ENCODE assay signal across 19 mouse cellular contexts in genomic region chr4:23010346-23010745, GRCm38 (mm10).
DNase-seq lines count a peak whose midpoint lies in the region; TF ChIP-seq lines count a peak whose summit lies in the region.
"Had no signal": no experiment of that assay in that cellular context is flagged by ENCODE, and none has a peak within 500 bp of the region (broad histone marks: within the 10 kb centered on the region; RNA-seq: fewer than 3 reads in every experiment).

No protein-coding gene starts in this region.

- H3K4me1 ChIP-seq in kidney, adult 2 months (ENCODE audit: control insufficient read depth, insufficient read depth, low read length), result peaks cover 4% of the 10 kb centered on the region; the same call in 1 of the 2 replicates
- H3K4me1 ChIP-seq: embryonic facial prominence, embryonic 13.5 days; embryonic facial prominence, embryonic 15.5 days; forebrain, embryonic 10.5 days; forebrain, embryonic 12.5 days had no signal

- H3K27me3 ChIP-seq in kidney, adult 2 months (replicated peaks; ENCODE audit: control insufficient read depth, insufficient read depth, low read length), result no peaks in the 10 kb centered on the region
- H3K27me3 ChIP-seq: embryonic facial prominence, embryonic 13.5 days; embryonic facial prominence, embryonic 15.5 days; forebrain, embryonic 12.5 days had no signal

- peak; percentile 73 for DNase-seq in kidney, adult 2 months
- DNase-seq in kidney, postnatal 4 days, result no peak
- peak; percentile 77 for DNase-seq in kidney, adult 9 months
- DNase-seq in kidney, postnatal 14 days, result no peak
- DNase-seq: adrenal gland, adult 2 months; adrenal gland, postnatal 10 days; adrenal gland, postnatal 25 days; cerebellum, adult 11 months; cerebellum, adult 18-20 months; cerebellum, adult 8-10 months; cerebellum, adult 9-11 months; cerebellum, postnatal 14 days; cerebellum, postnatal 36 days; embryo, embryonic 11 days had no signal

- H3K36me3 ChIP-seq in kidney, adult 2 months (ENCODE audit: control insufficient read depth, insufficient read depth, low read length), result no peaks in the 10 kb centered on the region
- H3K36me3 ChIP-seq: embryonic facial prominence, embryonic 13.5 days; embryonic facial prominence, embryonic 15.5 days; forebrain, embryonic 10.5 days; forebrain, embryonic 12.5 days had no signal

- 35% methylated on average over 2 of the region's 2 CpGs for WGBS in kidney, adult 2 months

- TF ChIP-seq CTCF in kidney, adult 2 months (conservative IDR thresholded peaks at IDR 0.05; ENCODE audit: insufficient read depth, insufficient read length, low read depth, low read length), result no peak

- TF ChIP-seq POLR2A in kidney, adult 2 months (IDR thresholded peaks at IDR 0.05; ENCODE audit: low read depth, low read length), result no peak

- peak overlapping the region; percentile 93 for H3K27ac ChIP-seq in kidney, adult 2 months (ENCODE audit: insufficient read depth, low read depth, low read length)
- H3K27ac ChIP-seq: embryonic facial prominence, embryonic 13.5 days; embryonic facial prominence, embryonic 15.5 days; forebrain, embryonic 10.5 days; forebrain, embryonic 12.5 days had no signal

- no peak overlapping the region for H3K4me3 ChIP-seq in kidney, adult 2 months (ENCODE audit: insufficient read depth, low read depth, low read length)
- H3K4me3 ChIP-seq: embryonic facial prominence, embryonic 13.5 days; embryonic facial prominence, embryonic 15.5 days; erythroblast, embryonic 14.5 days; forebrain, embryonic 10.5 days; forebrain, embryonic 12.5 days had no signal

Comparison
In these comparisons a context has a peak if more than half of its experiments do, and no peak if none do; other contexts are left out.
1. DNase-seq: peak in kidney, adult 2 months (single experiment) and kidney, adult 9 months (single experiment); none in kidney, postnatal 4 days (0 of 2) and kidney, postnatal 14 days (single experiment).